Mouse (Mus musculus): ENCODE data around the gene Cog3. TPM values are rescaled to one million over a fixed set of nuclear protein-coding genes. Genes with fewer than 3 reads are reported as not detected.

Cog3 gene
- polyA plus RNA-seq, 1 experiment from 2014 or later = 21.0 TPM

DNA sequence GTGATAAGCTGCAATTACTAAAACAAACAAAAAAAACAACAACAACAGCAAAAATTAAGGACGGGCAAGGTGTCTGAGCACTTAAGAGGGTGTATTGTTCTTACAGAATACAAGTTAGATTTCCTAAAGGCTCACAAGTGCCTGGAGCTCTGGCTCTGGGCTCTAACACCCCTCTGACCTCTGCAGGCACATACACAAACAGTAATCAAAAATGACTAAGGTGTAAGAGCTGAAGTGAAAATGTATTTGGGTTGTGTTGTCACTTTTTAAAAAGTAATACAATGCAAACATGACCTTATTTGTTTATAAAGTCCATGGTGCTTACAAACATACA, 13.9 kb upstream of the Cog3 start:
- H3K9ac ChIP-seq (ENCODE audit: low read length) = no peak overlapping the region
- no peak for ATAC-seq (ENCODE audit: low read depth)

DNA sequence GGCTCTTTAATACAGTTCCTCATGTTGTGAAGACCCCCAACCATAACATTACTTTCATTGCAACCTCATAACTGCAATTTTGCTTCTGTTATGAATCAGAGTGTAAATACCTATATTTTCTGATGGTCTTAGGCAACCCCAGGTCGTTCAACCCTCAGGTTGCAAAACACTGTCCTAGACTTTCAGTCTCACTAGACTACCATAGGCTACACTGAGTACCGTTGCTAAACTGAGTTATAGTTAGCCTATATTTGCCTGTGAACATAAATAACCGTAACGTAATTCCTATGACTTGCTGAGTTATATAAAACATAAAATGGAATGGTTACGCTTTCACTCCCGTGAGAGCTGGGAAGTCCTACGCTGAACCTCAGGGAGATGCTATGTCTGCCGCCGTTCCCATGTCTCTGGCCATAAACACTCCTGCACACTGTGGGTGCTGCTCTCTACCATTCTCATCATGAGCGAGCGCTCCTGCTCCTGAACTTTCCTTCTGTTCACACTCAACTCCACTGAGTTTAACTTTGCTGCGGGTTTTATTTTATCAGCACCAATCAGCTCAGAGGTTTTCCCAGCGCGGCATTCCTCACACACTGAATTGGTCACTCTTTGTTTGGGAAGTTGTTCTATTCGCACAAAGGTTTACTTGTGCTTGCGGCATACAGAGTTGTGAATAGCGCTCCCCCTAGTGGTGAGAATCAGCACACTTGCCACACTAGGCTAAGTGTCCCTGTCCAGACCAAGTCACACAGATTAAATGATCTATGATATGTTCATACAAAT, 13.4 kb upstream of the Cog3 start:
- Histone ChIP-seq H3K4me3 (ENCODE audit: low read length) (peak overlapping the region; percentile 27), H3K9me3 (ENCODE audit: control insufficient read depth, low read length) (no peaks in the 10 kb centered on the region), H3K27me3 (ENCODE audit: control insufficient read depth, insufficient read depth, low read depth, low read length) (no peaks in the 10 kb centered on the region), H3K27ac (ENCODE audit: low read length) (no peak overlapping the region), H3K9ac (ENCODE audit: low read length) (no peak overlapping the region), H3K36me3 (ENCODE audit: control insufficient read depth, insufficient read depth, low read length) (peaks cover 2% of the 10 kb centered on the region; the same call in 1 of the 2 replicates), H3K4me1 (replicated peaks; ENCODE audit: control insufficient read depth, insufficient read depth, low read length) (no peaks in the 10 kb centered on the region), H3K4me2 (ENCODE audit: low read depth, low read length) (peak overlapping the region; percentile 49)
- peak; percentile 94 for ATAC-seq (ENCODE audit: low read depth)
- 44% methylated on average over 17 of the region's 17 CpGs for WGBS

More for the DNA sequence above, 13.9 kb upstream of the Cog3 start:
- Histone ChIP-seq H3K27me3 (ENCODE audit: control insufficient read depth, insufficient read depth, low read depth, low read length) (no peaks in the 10 kb centered on the region), H3K36me3 (ENCODE audit: control insufficient read depth, insufficient read depth, low read length) (peaks cover 2% of the 10 kb centered on the region; the same call in 1 of the 2 replicates), H3K4me2 (ENCODE audit: low read depth, low read length) (no peak overlapping the region), H3K4me1 (replicated peaks; ENCODE audit: control insufficient read depth, insufficient read depth, low read length) (no peaks in the 10 kb centered on the region), H3K9me3 (ENCODE audit: control insufficient read depth, low read length) (no peaks in the 10 kb centered on the region), H3K27ac (ENCODE audit: low read length) (no peak overlapping the region), H3K4me3 (ENCODE audit: low read length) (no peak overlapping the region)
- 10% methylated on average over 1 of the region's 1 CpGs for WGBS

DNA sequence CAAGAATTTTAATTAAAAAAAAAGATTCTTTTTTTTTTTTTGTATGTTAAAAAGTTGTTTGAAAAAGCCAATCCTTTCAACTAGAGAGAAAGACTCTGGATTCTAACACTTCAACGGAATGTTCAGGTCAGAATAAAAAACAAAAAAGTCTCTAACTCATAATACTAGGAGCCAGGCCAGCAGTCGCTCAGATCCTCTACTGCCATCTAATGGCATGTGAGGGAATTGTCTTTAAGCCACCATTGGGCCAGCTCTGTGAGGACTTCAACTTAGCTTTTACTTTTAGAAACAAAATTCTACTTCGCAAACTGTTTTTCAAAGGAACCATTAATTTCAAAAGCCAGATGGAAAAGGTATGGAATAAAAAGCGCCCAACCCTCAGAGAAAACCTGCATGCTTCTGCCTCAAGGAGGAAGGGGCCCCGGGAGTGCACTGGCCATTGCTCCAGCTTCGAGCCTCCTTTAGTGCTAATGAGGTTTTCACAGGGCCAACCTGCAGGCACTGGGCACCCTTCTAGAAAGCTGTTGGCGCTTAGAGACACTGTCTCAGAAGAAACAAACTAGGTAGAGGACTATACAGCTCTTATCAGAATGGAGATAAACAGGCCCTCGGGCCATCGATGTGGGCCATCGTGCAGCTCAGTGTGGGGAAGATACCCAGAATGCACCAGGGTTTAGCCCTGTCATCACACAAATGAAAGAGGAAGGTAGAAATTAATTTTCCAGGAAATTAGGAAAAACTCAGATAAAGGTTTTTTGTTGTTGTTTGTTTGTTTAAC, 6.9 kb upstream of the Cog3 start:
- H3K36me3 ChIP-seq (ENCODE audit: control insufficient read depth, insufficient read depth, low read length) = no peaks in the 10 kb centered on the region
- H3K4me2 ChIP-seq (ENCODE audit: low read depth, low read length) = no peak overlapping the region
- H3K9ac ChIP-seq (ENCODE audit: low read length) = no peak overlapping the region
- no peaks in the 10 kb centered on the region for H3K27me3 ChIP-seq (ENCODE audit: control insufficient read depth, insufficient read depth, low read depth, low read length)
- H3K4me1 ChIP-seq (replicated peaks; ENCODE audit: control insufficient read depth, insufficient read depth, low read length) = no peaks in the 10 kb centered on the region
- ATAC-seq (ENCODE audit: low read depth) = peak; percentile 62; the same call in 1 of the 2 replicates
- no peaks in the 10 kb centered on the region for H3K9me3 ChIP-seq (ENCODE audit: control insufficient read depth, low read length)
- no peak overlapping the region for H3K4me3 ChIP-seq (ENCODE audit: low read length)
- WGBS = 53% methylated on average over 10 of the region's 10 CpGs
- no peak overlapping the region for H3K27ac ChIP-seq (ENCODE audit: low read length)

DNA sequence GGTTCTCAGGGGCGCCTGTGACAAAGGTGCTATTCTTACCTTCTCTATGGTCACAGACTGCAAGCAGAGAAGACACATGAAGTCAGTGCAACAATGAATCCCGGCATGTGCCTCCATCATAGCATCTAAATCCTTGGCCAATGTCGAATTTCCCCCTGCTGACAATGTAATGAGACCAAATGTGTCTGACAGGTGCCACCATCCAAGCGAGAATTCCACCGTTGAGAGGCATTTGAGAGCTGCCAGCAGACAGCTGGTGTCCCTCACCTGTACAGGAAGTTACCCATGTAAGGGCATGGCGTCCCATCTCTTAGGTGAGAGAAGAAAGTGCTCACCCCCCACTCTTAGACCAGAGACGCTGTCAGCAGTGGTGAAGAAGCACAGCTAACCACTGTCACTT, 4.1 kb upstream of the Cog3 start:
- Histone ChIP-seq H3K27ac (ENCODE audit: low read length) (no peak overlapping the region), H3K9ac (ENCODE audit: low read length) (no peak overlapping the region), H3K4me3 (ENCODE audit: low read length) (no peak overlapping the region), H3K4me2 (ENCODE audit: low read depth, low read length) (no peak overlapping the region), H3K36me3 (ENCODE audit: control insufficient read depth, insufficient read depth, low read length) (no peaks in the 10 kb centered on the region), H3K9me3 (ENCODE audit: control insufficient read depth, low read length) (no peaks in the 10 kb centered on the region), H3K27me3 (ENCODE audit: control insufficient read depth, insufficient read depth, low read depth, low read length) (no peaks in the 10 kb centered on the region), H3K4me1 (replicated peaks; ENCODE audit: control insufficient read depth, insufficient read depth, low read length) (peaks cover 1% of the 10 kb centered on the region)
- WGBS = 69% methylated on average over 7 of the region's 7 CpGs
- ATAC-seq (ENCODE audit: low read depth) = no peak

GRCm38 (mm10) chr14:75757821-75758220, 3.5 kb upstream of the Cog3 start:
- Histone ChIP-seq H3K27me3 (ENCODE audit: control insufficient read depth, insufficient read depth, low read depth, low read length) (no peaks in the 10 kb centered on the region), H3K4me3 (ENCODE audit: low read length) (no peak overlapping the region), H3K4me2 (ENCODE audit: low read depth, low read length) (no peak overlapping the region), H3K9ac (ENCODE audit: low read length) (no peak overlapping the region), H3K9me3 (ENCODE audit: control insufficient read depth, low read length) (no peaks in the 10 kb centered on the region), H3K36me3 (ENCODE audit: control insufficient read depth, insufficient read depth, low read length) (no peaks in the 10 kb centered on the region), H3K4me1 (replicated peaks; ENCODE audit: control insufficient read depth, insufficient read depth, low read length) (peaks cover 7% of the 10 kb centered on the region), H3K27ac (ENCODE audit: low read length) (no peak overlapping the region)
- ATAC-seq (ENCODE audit: low read depth) = no peak
- WGBS = 70% methylated on average over 2 of the region's 2 CpGs

GRCm38 (mm10) chr14:75756971-75757370, 2.7 kb upstream of the Cog3 start:
- no peaks in the 10 kb centered on the region for H3K27me3 ChIP-seq (ENCODE audit: control insufficient read depth, insufficient read depth, low read depth, low read length)
- H3K4me3 ChIP-seq (ENCODE audit: low read length) = no peak overlapping the region
- 79% methylated on average over 6 of the region's 6 CpGs for WGBS

GRCm38 (mm10) chr14:75753206-75753605, 1.1 kb downstream of the Cog3 start:
- H3K4me1 ChIP-seq (replicated peaks; ENCODE audit: control insufficient read depth, insufficient read depth, low read length) = peaks cover 11% of the 10 kb centered on the region
- WGBS = 37% methylated on average over 8 of the region's 8 CpGs
- H3K36me3 ChIP-seq (ENCODE audit: control insufficient read depth, insufficient read depth, low read length) = no peaks in the 10 kb centered on the region
- no peaks in the 10 kb centered on the region for H3K27me3 ChIP-seq (ENCODE audit: control insufficient read depth, insufficient read depth, low read depth, low read length)
- peak overlapping the region; percentile 67 for H3K4me2 ChIP-seq (ENCODE audit: low read depth, low read length)
- H3K4me3 ChIP-seq (ENCODE audit: low read length) = peak overlapping the region; percentile 86
- no peak overlapping the region for H3K27ac ChIP-seq (ENCODE audit: low read length)
- no peaks in the 10 kb centered on the region for H3K9me3 ChIP-seq (ENCODE audit: control insufficient read depth, low read length)
- no peak for ATAC-seq (ENCODE audit: low read depth)
- peak overlapping the region; percentile 92 for H3K9ac ChIP-seq (ENCODE audit: low read length)

More at GRCm38 (mm10) chr14:75756971-75757370, 2.7 kb upstream of the Cog3 start:
- ATAC-seq (ENCODE audit: low read depth) = no peak
- no peaks in the 10 kb centered on the region for H3K36me3 ChIP-seq (ENCODE audit: control insufficient read depth, insufficient read depth, low read length)
- H3K4me2 ChIP-seq (ENCODE audit: low read depth, low read length) = no peak overlapping the region
- peaks cover 11% of the 10 kb centered on the region for H3K4me1 ChIP-seq (replicated peaks; ENCODE audit: control insufficient read depth, insufficient read depth, low read length)
- no peaks in the 10 kb centered on the region for H3K9me3 ChIP-seq (ENCODE audit: control insufficient read depth, low read length)
- H3K27ac ChIP-seq (ENCODE audit: low read length) = no peak overlapping the region
- H3K9ac ChIP-seq (ENCODE audit: low read length) = no peak overlapping the region

GRCm38 (mm10) chr14:75751040-75751439, 3.3 kb downstream of the Cog3 start:
- Histone ChIP-seq H3K4me1 (replicated peaks; ENCODE audit: control insufficient read depth, insufficient read depth, low read length) (peaks cover 11% of the 10 kb centered on the region), H3K9ac (ENCODE audit: low read length) (no peak overlapping the region), H3K4me2 (ENCODE audit: low read depth, low read length) (no peak overlapping the region), H3K27me3 (ENCODE audit: control insufficient read depth, insufficient read depth, low read depth, low read length) (no peaks in the 10 kb centered on the region), H3K4me3 (ENCODE audit: low read length) (no peak overlapping the region), H3K27ac (ENCODE audit: low read length) (no peak overlapping the region), H3K9me3 (ENCODE audit: control insufficient read depth, low read length) (no peaks in the 10 kb centered on the region), H3K36me3 (ENCODE audit: control insufficient read depth, insufficient read depth, low read length) (peaks cover 2% of the 10 kb centered on the region; the same call in 1 of the 2 replicates)
- no peak for ATAC-seq (ENCODE audit: low read depth)
- WGBS = 80% methylated on average over 4 of the region's 4 CpGs

GRCm38 (mm10) chr14:75749123-75749522, 5.2 kb downstream of the Cog3 start:
- Histone ChIP-seq H3K9me3 (ENCODE audit: control insufficient read depth, low read length) (no peaks in the 10 kb centered on the region), H3K4me3 (ENCODE audit: low read length) (no peak overlapping the region), H3K27me3 (ENCODE audit: control insufficient read depth, insufficient read depth, low read depth, low read length) (no peaks in the 10 kb centered on the region), H3K4me1 (replicated peaks; ENCODE audit: control insufficient read depth, insufficient read depth, low read length) (peaks cover 11% of the 10 kb centered on the region), H3K36me3 (ENCODE audit: control insufficient read depth, insufficient read depth, low read length) (peaks cover 8% of the 10 kb centered on the region; the same call in 1 of the 2 replicates), H3K4me2 (ENCODE audit: low read depth, low read length) (no peak overlapping the region), H3K9ac (ENCODE audit: low read length) (no peak overlapping the region), H3K27ac (ENCODE audit: low read length) (no peak overlapping the region)
- no peak for ATAC-seq (ENCODE audit: low read depth)
- 91% methylated on average over 4 of the region's 4 CpGs for WGBS

All from lung, embryonic 16.5 days (tissue).